Mouse (Mus musculus) liver, postnatal 0 days (tissue): Measurements from ENCODE around the gene Iqcn.

ENCODE experiments used
- CTCF ChIP-seq: sonication (generic); IDR thresholded peaks from 2 replicates; pipeline ENCODE4 v1.5.1; 2016; ENCODE audit warnings: antibody characterized with exemption, low read depth
- EP300 ChIP-seq: IDR thresholded peaks from 2 replicates; pipeline ENCODE4 v1.6.1; 2016; ENCODE audit warnings: antibody characterized with exemption, low read depth, mild to moderate bottlenecking

DNA sequence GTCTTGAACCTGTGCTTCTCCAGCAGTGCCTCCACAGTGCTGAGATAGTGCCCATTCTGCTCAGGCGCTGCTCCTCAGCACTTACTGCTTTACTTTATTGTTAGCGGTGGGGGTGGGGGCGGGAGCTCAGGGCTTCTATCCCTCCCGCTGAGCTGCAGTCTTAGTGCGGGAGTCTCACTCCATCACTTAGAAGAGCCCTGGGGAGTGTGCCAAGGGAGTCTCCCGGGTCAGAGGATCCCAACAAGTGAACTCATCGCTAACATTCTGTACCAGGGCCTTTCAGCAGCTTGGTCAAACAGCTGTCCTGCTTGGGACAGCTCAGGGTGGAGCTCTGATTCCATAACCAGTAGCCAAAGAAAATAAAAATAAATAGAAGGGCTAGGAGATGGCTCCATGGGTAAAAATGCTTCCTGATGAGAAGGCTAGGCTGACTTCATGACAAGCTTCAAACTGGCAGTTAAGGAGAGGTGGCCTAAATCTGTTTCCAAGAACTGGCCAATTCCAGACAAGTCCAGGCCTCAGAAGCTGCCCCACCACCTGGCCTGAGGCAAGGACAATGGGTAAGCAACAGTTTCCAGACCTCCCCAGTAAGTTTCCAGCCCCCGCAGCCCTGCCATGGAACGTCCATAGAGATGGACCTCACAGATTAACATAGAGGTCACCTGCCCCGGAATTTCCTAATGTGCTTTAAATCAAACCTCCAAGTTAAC, 31.5 kb upstream of the Iqcn start:
- no peak for TF ChIP-seq CTCF
- no peak for TF ChIP-seq EP300
